Mouse (Mus musculus) C2C12 (cell line): ENCODE results near the gene 6330409D20Rik.

Experiments used
- CTCF ChIP-seq: IDR thresholded peaks from one replicate; pipeline ENCODE4 v1.5.1; 2011; ENCODE audit not compliant: control insufficient read depth, insufficient read depth, insufficient read length
- MAX ChIP-seq: IDR thresholded peaks from one replicate; pipeline ENCODE4 v1.6.1; 2011; ENCODE audit warnings: mild to moderate bottlenecking, control low read depth
- MYOD1 ChIP-seq: IDR thresholded peaks from one replicate; pipeline ENCODE4 v1.6.1; 2011; ENCODE audit warnings: low read depth; ENCODE audit not compliant: control insufficient read depth, insufficient read length
- MYOG ChIP-seq: IDR thresholded peaks from one replicate; pipeline ENCODE4 v1.6.1; 2011; ENCODE audit not compliant: control insufficient read depth, insufficient read length; ENCODE audit errors: extremely low read depth

DNA sequence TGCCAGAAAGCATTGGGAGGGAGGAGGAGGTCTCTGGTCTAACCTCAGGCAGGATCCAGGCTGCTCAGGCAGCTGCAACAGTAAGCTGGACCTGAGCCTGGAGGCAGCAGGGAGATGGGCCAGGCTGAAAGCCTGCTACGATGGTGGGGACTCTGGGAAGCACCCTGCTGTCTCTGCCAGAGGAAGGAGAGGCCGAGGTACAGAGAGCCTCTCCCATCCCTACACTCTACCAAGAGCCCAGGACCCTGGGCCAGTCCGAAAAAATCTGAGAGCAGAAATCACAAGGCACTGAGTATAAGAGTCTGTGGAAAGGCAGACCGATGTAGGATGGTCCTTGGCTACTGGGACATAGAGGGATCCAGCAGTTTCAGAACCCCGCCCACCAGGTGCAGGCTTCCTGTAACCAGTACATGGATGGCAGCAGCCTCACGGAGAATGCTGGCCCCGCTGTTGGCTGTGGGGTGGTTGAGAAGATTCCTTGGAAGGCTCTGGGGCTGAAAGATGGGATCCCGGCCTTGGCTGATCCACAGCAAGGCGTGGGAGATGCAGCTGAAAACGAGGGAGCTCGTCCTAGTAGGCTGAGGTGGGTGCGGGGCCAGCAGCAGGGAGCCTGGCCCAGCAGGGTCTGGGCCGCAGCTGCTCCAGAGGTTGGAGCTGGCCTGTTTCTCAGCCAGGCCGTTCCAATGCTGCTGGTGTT, 57.9 kb downstream of the 6330409D20Rik start:
- TF ChIP-seq MYOD1, result no peak
- TF ChIP-seq CTCF, result no peak
- TF ChIP-seq MYOG, result no peak
- no peak for TF ChIP-seq MAX
